Mouse (Mus musculus) olfactory bulb, adult 2 months (tissue): ENCODE measurements around the gene Pde8a.

Experiments used
- CTCF ChIP-seq: fragments of 200-500 bp; IDR thresholded peaks from 2 replicates; pipeline ENCODE4 v1.5.1; 2012; ENCODE audit warnings: low read depth, mild to moderate bottlenecking, low read length, moderate library complexity; ENCODE audit not compliant: insufficient read depth
- POLR2A ChIP-seq: fragments of 200-500 bp; IDR thresholded peaks from 2 replicates; pipeline ENCODE4 v1.6.1; 2012; ENCODE audit warnings: mild to moderate bottlenecking, low read depth, low read length, moderate library complexity; ENCODE audit not compliant: insufficient read depth

DNA sequence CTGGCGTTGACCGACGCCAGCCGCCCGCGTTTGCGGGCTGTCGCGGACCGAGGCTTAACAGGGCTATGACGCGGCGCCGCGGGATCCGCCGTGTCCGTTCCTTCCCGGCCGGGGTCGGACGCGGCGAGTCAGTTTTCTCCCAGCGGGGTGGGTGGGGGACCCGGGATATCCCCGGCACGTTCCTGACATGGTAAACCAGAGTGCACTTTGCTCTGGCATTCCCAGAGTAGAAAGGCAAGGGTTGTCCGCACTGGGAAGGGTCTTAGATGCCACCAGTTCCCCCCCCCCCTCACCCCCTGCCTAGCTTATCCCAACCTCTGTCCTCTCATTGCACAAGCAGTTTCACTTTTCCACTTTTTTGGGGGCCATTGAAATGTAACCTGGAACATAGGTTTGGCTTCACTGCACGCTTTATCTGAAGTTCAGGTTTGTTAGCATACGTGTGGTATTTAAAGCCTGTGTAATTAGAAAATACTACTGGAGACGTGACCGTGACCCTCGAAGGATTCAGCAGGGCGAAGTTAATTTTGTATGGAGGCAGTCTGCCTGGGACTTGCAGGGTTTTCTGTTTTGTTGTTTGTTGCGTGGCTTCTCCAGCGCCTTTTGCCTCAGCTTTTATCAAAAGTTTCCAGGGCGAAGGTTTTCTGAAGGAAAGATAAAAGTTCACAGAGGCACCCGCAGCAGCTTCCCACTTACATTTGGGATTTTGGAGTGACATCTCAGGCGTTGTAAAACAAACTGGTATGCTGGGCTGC is 934 bp downstream of the Pde8a start:
- TF ChIP-seq CTCF (no peak), POLR2A (no peak)
